Mouse (Mus musculus): ENCODE measurements around the gene Fntb. TPM values are rescaled to one million over a fixed set of nuclear protein-coding genes. Genes with fewer than 3 reads are reported as not detected.

Fntb gene
- polyA plus RNA-seq, 1 experiment from 2014 or later = 26.0 TPM

DNA sequence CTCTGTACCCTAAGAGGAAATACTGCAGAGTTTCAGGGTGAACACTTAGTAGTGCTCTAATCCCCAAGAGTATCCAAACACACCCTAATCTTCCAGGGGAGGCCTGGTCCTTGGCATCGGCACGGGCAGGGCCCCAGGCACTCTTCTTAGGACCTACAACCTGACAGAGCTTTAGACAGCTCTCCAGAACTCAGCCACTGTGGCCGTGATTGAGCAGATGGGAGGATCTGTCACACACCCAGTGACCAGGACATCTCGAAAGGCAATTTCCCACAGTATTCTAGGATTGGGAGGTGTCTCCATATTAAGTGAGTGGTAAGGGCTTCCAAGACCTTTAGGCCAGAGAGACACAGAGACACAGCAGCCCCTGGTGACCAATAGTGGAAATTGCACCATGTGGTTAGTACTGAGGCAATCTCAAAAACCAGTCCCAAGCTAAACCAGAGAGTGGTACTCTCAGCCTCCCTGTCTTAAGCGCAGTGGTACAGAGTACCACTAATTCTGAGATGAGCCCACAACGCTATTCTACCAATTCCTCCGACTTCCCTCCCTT lies 38.4 kb downstream of the Fntb start:
- no peaks in the 10 kb centered on the region for H3K9me3 ChIP-seq (replicated peaks; ENCODE audit: control insufficient read depth, low read length)
- H3K27me3 ChIP-seq (ENCODE audit: control insufficient read depth, insufficient read depth, low read length) = no peaks in the 10 kb centered on the region
- no peak overlapping the region for H3K4me2 ChIP-seq (ENCODE audit: low read depth, low read length)
- peak; percentile 83 for ATAC-seq (replicated peaks; ENCODE audit: extremely low read depth, insufficient read depth, low FRiP score)
- H3K4me1 ChIP-seq (ENCODE audit: control insufficient read depth, insufficient read depth, low read length) = peaks cover 5% of the 10 kb centered on the region; the same call in 1 of the 2 replicates
- no peak overlapping the region for H3K4me3 ChIP-seq (ENCODE audit: low read length)
- WGBS = 39% methylated on average over 7 of the region's 7 CpGs
- 0 out of 2 replicates have a peak overlapping the region, but pooled peaks have one; percentile 4 for H3K9ac ChIP-seq (ENCODE audit: low read length)
- no peaks in the 10 kb centered on the region for H3K36me3 ChIP-seq (ENCODE audit: control insufficient read depth, insufficient read depth)
- H3K27ac ChIP-seq (ENCODE audit: low read length) = no peak overlapping the region

DNA sequence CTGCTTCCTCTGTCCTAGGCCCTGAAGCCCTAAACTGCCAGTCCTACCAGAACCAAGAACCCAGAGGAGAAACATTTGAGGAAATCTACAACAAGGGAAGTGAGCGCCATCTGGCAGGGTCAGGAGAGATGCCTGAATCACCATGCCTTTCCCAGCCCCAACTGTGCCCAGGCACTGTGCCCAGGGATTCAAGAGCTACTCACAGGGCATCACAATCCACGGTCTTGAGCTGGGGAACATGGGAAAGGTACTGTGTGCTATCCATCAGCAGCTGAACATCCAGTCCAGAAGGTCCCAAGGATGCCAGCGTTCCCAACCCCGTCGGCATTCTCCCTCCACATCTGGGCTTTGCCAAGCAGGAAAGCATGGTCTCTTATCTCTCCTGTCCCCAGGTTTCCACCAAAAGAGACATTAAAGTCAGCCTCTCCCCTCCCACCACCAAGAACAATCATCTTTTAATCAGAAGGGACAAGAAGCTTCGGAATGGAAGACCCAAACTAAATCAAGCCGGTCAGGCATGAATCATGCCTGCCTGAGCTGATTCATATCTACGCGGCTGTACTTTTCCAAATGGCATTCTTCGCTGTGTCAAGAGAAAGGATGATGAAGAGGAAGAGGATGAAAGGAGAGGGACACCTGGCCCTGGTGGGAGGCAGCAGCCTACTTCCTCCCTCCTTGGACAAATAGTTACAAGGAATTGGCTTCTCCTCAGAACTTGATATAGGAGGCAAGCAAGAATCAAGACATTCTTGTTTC lies 39.8 kb downstream of the Fntb start:
- 81% methylated on average over 10 of the region's 10 CpGs for WGBS
- no peak for ATAC-seq (replicated peaks; ENCODE audit: extremely low read depth, insufficient read depth, low FRiP score)
- Histone ChIP-seq H3K9me3 (replicated peaks; ENCODE audit: control insufficient read depth, low read length) (no peaks in the 10 kb centered on the region), H3K27ac (ENCODE audit: low read length) (no peak overlapping the region), H3K27me3 (ENCODE audit: control insufficient read depth, insufficient read depth, low read length) (no peaks in the 10 kb centered on the region), H3K9ac (ENCODE audit: low read length) (no peak overlapping the region), H3K4me2 (ENCODE audit: low read depth, low read length) (no peak overlapping the region), H3K36me3 (ENCODE audit: control insufficient read depth, insufficient read depth) (no peaks in the 10 kb centered on the region), H3K4me1 (ENCODE audit: control insufficient read depth, insufficient read depth, low read length) (peaks cover 5% of the 10 kb centered on the region; the same call in 1 of the 2 replicates), H3K4me3 (ENCODE audit: low read length) (no peak overlapping the region)

DNA sequence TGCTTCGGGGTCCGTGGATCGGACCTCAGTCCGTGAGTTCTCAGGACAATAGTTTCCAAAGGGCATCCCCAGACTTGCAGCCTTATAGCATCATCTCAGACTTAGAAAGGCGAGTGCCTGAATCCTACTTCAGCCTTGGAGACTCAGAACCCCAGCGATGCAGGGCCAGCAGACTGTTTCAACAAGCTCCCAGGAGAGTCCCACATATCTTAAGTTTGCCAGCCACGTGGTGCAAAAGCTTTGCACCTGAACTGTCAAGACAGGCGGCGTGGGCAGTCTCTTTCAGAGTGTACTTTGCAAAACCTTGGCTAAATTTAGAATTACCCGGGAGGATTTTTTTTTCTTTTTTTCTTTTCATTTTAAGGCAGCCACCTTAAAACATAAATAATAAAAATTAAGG lies 42.4 kb downstream of the Fntb start:
- no peak for ATAC-seq (replicated peaks; ENCODE audit: extremely low read depth, insufficient read depth, low FRiP score)
- no peaks in the 10 kb centered on the region for H3K36me3 ChIP-seq (ENCODE audit: control insufficient read depth, insufficient read depth)
- 62% methylated on average over 10 of the region's 10 CpGs for WGBS
- H3K4me2 ChIP-seq (ENCODE audit: low read depth, low read length) = no peak overlapping the region
- H3K27ac ChIP-seq (ENCODE audit: low read length) = no peak overlapping the region
- H3K4me3 ChIP-seq (ENCODE audit: low read length) = no peak overlapping the region
- no peaks in the 10 kb centered on the region for H3K27me3 ChIP-seq (ENCODE audit: control insufficient read depth, insufficient read depth, low read length)
- H3K4me1 ChIP-seq (ENCODE audit: control insufficient read depth, insufficient read depth, low read length) = peaks cover 4% of the 10 kb centered on the region; the same call in 1 of the 2 replicates
- H3K9ac ChIP-seq (ENCODE audit: low read length) = no peak overlapping the region
- H3K9me3 ChIP-seq (replicated peaks; ENCODE audit: control insufficient read depth, low read length) = no peaks in the 10 kb centered on the region

DNA sequence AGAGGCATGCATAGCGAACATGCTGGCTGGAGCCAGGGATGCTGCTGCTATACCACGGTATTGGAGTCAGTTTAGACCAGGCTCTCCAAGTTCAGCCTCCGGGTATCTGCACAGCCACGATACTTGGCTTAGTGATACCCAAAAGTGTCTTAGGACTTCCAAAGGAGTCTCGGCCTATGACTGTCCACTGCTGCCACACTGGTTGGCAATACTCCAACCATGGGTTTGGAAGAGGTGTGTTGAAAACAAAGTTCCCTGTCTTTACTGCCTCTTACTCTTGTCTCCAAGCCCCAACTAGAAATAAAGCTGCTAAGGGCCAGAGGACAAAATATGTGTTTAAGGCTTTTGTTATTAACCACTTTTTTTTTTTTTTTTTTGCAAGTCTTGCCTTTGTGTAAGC lies 45.1 kb downstream of the Fntb start:
- Histone ChIP-seq H3K27ac (ENCODE audit: low read length) (no peak overlapping the region), H3K4me1 (ENCODE audit: control insufficient read depth, insufficient read depth, low read length) (no peaks in the 10 kb centered on the region), H3K9ac (ENCODE audit: low read length) (no peak overlapping the region), H3K36me3 (ENCODE audit: control insufficient read depth, insufficient read depth) (no peaks in the 10 kb centered on the region), H3K9me3 (replicated peaks; ENCODE audit: control insufficient read depth, low read length) (no peaks in the 10 kb centered on the region), H3K4me3 (ENCODE audit: low read length) (no peak overlapping the region), H3K4me2 (ENCODE audit: low read depth, low read length) (no peak overlapping the region), H3K27me3 (ENCODE audit: control insufficient read depth, insufficient read depth, low read length) (no peaks in the 10 kb centered on the region)
- 82% methylated on average over 5 of the region's 5 CpGs for WGBS
- no peak for ATAC-seq (replicated peaks; ENCODE audit: extremely low read depth, insufficient read depth, low FRiP score)

DNA sequence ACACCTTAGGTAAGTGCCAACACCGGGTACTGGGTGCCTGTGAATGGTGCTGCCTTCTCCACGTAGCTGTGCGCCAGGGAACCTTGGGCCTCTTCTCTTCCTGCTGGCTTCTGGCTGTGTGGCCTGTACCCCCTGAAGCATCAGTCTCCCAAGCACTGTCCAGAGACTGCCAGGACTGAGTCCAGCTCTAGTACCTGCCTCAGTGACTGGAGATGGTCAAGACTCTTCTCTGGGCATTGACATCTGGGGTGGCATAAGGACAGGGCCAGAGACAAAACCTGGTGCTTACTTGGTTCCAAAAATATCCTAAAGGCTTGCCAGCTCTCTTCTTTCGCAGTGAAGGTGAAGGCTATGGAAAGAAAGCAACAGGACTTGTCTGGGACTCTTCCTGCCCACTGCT lies 45.6 kb downstream of the Fntb start:
- Histone ChIP-seq H3K9me3 (replicated peaks; ENCODE audit: control insufficient read depth, low read length) (no peaks in the 10 kb centered on the region), H3K4me1 (ENCODE audit: control insufficient read depth, insufficient read depth, low read length) (no peaks in the 10 kb centered on the region), H3K36me3 (ENCODE audit: control insufficient read depth, insufficient read depth) (no peaks in the 10 kb centered on the region), H3K27me3 (ENCODE audit: control insufficient read depth, insufficient read depth, low read length) (no peaks in the 10 kb centered on the region), H3K4me2 (ENCODE audit: low read depth, low read length) (no peak overlapping the region), H3K27ac (ENCODE audit: low read length) (no peak overlapping the region), H3K9ac (ENCODE audit: low read length) (no peak overlapping the region), H3K4me3 (ENCODE audit: low read length) (no peak overlapping the region)
- no peak for ATAC-seq (replicated peaks; ENCODE audit: extremely low read depth, insufficient read depth, low FRiP score)
- WGBS = 80% methylated on average over 4 of the region's 4 CpGs

DNA sequence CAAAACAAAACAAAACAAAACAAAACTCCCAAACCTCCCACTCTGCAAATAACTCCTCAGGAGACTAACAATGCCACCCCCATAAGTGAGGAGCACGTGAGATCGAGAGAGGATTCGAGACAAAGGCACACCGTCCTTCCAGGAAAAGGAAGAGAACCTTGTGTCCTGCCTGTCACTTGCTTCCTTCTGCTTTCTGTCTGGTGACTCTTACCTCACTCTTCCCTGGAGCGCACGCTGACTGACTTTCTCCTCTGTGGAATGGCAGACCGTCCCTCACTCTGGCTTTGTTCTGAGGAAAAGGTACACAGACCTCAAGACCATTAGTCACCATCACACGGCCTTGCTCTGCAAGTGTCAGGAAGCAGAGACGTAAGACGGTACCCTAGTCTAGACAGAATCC lies 48.2 kb downstream of the Fntb start:
- no peak for ATAC-seq (replicated peaks; ENCODE audit: extremely low read depth, insufficient read depth, low FRiP score)
- WGBS = 51% methylated on average over 10 of the region's 10 CpGs
- Histone ChIP-seq H3K9ac (ENCODE audit: low read length) (no peak overlapping the region), H3K4me2 (ENCODE audit: low read depth, low read length) (no peak overlapping the region), H3K4me1 (ENCODE audit: control insufficient read depth, insufficient read depth, low read length) (no peaks in the 10 kb centered on the region), H3K4me3 (ENCODE audit: low read length) (no peak overlapping the region), H3K36me3 (ENCODE audit: control insufficient read depth, insufficient read depth) (no peaks in the 10 kb centered on the region), H3K9me3 (replicated peaks; ENCODE audit: control insufficient read depth, low read length) (no peaks in the 10 kb centered on the region), H3K27me3 (ENCODE audit: control insufficient read depth, insufficient read depth, low read length) (no peaks in the 10 kb centered on the region), H3K27ac (ENCODE audit: low read length) (no peak overlapping the region)

DNA sequence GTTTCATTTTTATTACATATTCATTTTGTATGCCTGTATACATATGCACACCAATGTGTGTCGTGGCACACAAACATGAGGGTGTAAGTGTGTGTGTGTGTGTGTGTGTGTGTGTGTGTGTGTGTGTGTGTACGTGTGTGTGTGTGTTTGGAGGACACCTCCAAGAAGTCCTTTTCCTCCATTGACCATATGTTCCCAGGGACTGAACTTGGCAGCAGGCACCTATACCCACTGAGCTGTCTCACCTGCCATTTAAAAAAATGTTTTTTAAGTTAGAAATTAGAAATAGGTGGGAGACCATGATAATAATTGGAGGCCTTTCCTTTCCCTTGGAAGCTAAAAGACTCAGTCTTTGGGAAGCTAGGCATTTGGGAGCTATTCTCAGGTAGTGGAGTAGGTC lies 48.7 kb downstream of the Fntb start:
- H3K9me3 ChIP-seq (replicated peaks; ENCODE audit: control insufficient read depth, low read length) = no peaks in the 10 kb centered on the region
- no peaks in the 10 kb centered on the region for H3K36me3 ChIP-seq (ENCODE audit: control insufficient read depth, insufficient read depth)
- H3K27ac ChIP-seq (ENCODE audit: low read length) = no peak overlapping the region
- H3K27me3 ChIP-seq (ENCODE audit: control insufficient read depth, insufficient read depth, low read length) = no peaks in the 10 kb centered on the region
- no peaks in the 10 kb centered on the region for H3K4me1 ChIP-seq (ENCODE audit: control insufficient read depth, insufficient read depth, low read length)
- no peak overlapping the region for H3K4me3 ChIP-seq (ENCODE audit: low read length)
- ATAC-seq (replicated peaks; ENCODE audit: extremely low read depth, insufficient read depth, low FRiP score) = no peak
- H3K4me2 ChIP-seq (ENCODE audit: low read depth, low read length) = no peak overlapping the region
- WGBS = 72% methylated on average over 2 of the region's 2 CpGs
- H3K9ac ChIP-seq (ENCODE audit: low read length) = no peak overlapping the region

DNA sequence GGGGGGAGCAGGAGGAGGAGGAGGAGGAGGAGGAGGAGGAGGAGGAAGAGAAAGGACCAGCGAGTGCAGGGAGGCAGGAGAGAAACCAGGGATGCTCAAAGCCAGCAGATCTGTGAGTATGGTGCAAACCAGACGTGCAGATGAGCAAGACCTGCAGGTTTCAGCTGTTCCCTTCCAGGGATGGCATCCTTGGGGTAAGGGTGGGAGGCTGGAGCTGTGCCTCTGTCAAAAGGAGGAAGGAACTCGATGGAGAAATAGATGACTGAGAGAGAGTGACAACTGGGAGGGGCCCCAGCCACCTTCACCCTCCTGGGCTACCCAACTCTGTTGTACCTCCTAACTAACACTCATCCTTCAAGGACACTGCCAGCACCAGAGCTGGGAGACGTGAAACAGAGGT lies 51.3 kb downstream of the Fntb start:
- Histone ChIP-seq H3K9ac (ENCODE audit: low read length) (no peak overlapping the region), H3K4me2 (ENCODE audit: low read depth, low read length) (no peak overlapping the region), H3K27ac (ENCODE audit: low read length) (no peak overlapping the region), H3K9me3 (replicated peaks; ENCODE audit: control insufficient read depth, low read length) (no peaks in the 10 kb centered on the region), H3K4me1 (ENCODE audit: control insufficient read depth, insufficient read depth, low read length) (no peaks in the 10 kb centered on the region), H3K4me3 (ENCODE audit: low read length) (no peak overlapping the region), H3K36me3 (ENCODE audit: control insufficient read depth, insufficient read depth) (no peaks in the 10 kb centered on the region), H3K27me3 (ENCODE audit: control insufficient read depth, insufficient read depth, low read length) (peaks cover 10% of the 10 kb centered on the region)
- no peak for ATAC-seq (replicated peaks; ENCODE audit: extremely low read depth, insufficient read depth, low FRiP score)
- WGBS = 53% methylated on average over 4 of the region's 4 CpGs

DNA sequence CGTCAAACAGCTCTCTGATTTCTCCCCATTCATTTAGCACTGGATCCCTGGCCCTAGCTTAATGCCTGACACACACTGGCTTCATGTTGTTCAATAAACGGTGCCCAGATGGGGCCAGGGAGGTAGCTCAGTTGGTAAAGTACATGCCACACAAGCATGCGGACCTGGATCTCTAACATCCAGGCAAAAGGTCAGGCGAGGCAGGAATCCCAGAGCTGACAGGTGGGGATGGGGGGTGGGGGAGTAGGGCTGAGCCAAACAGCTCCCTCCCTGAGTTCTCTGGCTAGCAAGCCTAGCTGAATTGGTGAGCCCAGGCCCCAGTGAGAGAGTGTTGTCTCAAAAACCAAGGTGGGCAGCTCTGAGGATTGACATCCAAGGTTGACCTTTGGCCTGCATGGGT lies 51.8 kb downstream of the Fntb start:
- no peaks in the 10 kb centered on the region for H3K36me3 ChIP-seq (ENCODE audit: control insufficient read depth, insufficient read depth)
- peaks cover 13% of the 10 kb centered on the region for H3K27me3 ChIP-seq (ENCODE audit: control insufficient read depth, insufficient read depth, low read length)
- 66% methylated on average over 4 of the region's 4 CpGs for WGBS
- ATAC-seq (replicated peaks; ENCODE audit: extremely low read depth, insufficient read depth, low FRiP score) = no peak
- no peak overlapping the region for H3K4me3 ChIP-seq (ENCODE audit: low read length)
- H3K9ac ChIP-seq (ENCODE audit: low read length) = no peak overlapping the region
- no peaks in the 10 kb centered on the region for H3K4me1 ChIP-seq (ENCODE audit: control insufficient read depth, insufficient read depth, low read length)
- no peaks in the 10 kb centered on the region for H3K9me3 ChIP-seq (replicated peaks; ENCODE audit: control insufficient read depth, low read length)
- H3K27ac ChIP-seq (ENCODE audit: low read length) = no peak overlapping the region
- H3K4me2 ChIP-seq (ENCODE audit: low read depth, low read length) = no peak overlapping the region

Data from heart, embryonic 16.5 days (tissue).